Mouse (Mus musculus) lung, adult 18-20 months (tissue): ENCODE measurements around the gene Sel1l.

ENCODE experiments used
- DNase-seq, 2 experiments: peaks; one replicate each; pipeline ENCODE4 v3.0.0; 2022; ENCODE audit warnings: mixed read lengths in 2 of 2

Sel1l gene

GRCm38 (mm10) chr12:91776342-91776741 is 72.6 kb downstream of the Sel1l start:
- DNase-seq = peak in 1 of 2 experiments; percentile 53

- peak in 1 of 2 experiments; percentile 32 for DNase-seq
Observed at GRCm38 (mm10) chr12:91774811-91775284, 74.1 kb downstream of the Sel1l start.

- DNase-seq = no peak
Observed at GRCm38 (mm10) chr12:91768871-91769270, 80.1 kb downstream of the Sel1l start.

- no peak for DNase-seq
Observed at GRCm38 (mm10) chr12:91768176-91768575, 80.8 kb downstream of the Sel1l start.

GRCm38 (mm10) chr12:91766338-91767107 is 82.4 kb downstream of the Sel1l start:
- peak; percentile 62 to 68 for DNase-seq

- peak in 1 of 2 experiments; percentile 26 for DNase-seq
Observed at GRCm38 (mm10) chr12:91765504-91765903, 83.5 kb downstream of the Sel1l start.

- DNase-seq = peak in 1 of 2 experiments; percentile 48
Observed at GRCm38 (mm10) chr12:91765054-91765453, 83.9 kb downstream of the Sel1l start.

- no peak for DNase-seq
Observed at GRCm38 (mm10) chr12:91764471-91764870, 84.5 kb downstream of the Sel1l start.

- no peak for DNase-seq
Observed at GRCm38 (mm10) chr12:91759836-91760235, 89.1 kb downstream of the Sel1l start.

GRCm38 (mm10) chr12:91757854-91758562 is 90.9 kb downstream of the Sel1l start:
- no peak for DNase-seq

GRCm38 (mm10) chr12:91756562-91757166 is 92.3 kb downstream of the Sel1l start:
- no peak for DNase-seq
